Mouse (Mus musculus): ENCODE data around the gene Errfi1. TPM values are rescaled to one million over a fixed set of nuclear protein-coding genes. Genes with fewer than 3 reads are reported as not detected.

The Errfi1 gene
- total RNA-seq (2022), result 10 to 100 TPM; 17.9 to 44.0 (median 29.8) TPM

DNA sequence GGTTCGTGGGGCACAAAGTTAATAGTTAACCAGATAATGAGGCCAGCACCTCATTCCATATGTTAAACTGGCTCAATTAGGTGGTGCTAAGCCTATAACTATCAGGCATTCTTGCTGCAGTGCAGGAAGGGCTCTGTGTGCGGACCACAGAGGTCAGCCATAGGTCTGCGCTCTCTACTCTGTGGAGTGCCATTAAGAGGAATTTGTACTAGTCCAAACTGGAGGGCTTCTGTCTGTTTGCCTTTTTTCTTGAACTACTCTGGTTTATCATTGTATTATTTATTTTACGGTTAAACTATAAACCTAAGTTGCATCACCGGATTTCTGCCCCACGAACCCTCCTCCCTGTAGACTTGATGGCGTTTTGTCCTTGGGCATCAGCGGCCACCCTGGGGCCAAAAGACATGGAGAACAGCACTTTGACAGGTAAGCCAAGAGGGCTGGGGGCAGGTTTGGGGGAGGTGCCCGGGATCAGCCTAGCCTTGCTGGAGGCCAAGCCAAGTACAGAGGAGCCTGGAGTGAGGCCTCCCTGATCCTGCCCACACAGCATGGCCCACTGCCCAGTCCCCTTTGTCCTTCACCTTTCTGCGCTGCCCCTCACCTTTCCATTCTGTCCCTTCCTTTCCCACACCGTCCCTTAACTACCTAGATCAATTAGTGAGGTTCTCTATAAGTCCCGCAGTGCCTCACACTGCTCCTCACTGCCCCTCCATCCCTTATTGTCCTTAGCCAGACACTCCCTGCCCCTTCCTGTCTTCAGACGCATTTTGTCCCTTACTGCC, at the start of gene Errfi1:
Gene Errfi1, plus strand, starts transcription at position 240 of the 782 bp plus-strand sequence.
- DNase-seq, result no peak

DNA sequence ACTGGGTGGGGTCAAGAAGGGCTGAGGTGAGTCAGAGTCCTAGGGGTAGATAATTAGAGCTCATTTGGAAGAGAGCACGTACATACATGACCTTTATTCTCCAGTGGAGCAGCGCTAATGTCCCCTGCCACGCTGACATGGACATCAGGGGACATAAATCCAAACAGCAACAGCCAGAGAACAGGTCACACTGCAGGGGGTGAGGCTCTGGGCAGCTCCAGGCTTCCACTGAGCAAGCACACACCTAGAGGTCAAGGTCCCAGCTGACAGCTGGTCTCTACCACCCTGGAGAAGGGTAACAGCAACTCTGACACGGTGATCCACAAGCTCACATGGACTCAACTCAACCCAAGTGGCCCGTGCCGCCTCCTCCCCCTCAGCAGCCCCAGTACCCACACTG, 49.5 kb upstream of the Errfi1 start:
- DNase-seq, result no peak

GRCm38 (mm10) chr4:150807727-150808470, 45.8 kb upstream of the Errfi1 start:
- DNase-seq, result no peak

- DNase-seq, result no peak
Measured at GRCm38 (mm10) chr4:150808471-150808847, 45.3 kb upstream of the Errfi1 start.

DNA sequence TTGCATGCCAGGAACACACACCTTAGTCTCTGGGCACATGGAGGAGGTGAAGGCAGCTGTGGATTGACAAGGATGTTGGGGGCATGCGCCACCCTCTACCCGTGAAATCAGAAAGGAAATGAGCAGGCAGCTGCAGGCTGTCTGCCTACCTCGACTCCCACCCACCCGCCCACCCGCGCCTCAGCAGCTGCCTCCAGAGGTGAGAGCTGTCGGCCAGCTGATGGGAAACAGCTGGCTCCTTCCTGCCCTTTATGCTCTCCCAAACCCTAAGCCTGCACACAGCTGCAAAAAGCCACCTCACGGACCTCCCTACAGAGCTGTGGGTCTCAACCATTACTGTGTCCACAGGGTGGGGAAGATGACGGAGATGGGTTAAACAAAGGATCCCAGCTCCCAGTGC, 44.4 kb upstream of the Errfi1 start:
- no peak for DNase-seq

- no peak for DNase-seq
Measured at GRCm38 (mm10) chr4:150815144-150815543, 38.6 kb upstream of the Errfi1 start.

DNA sequence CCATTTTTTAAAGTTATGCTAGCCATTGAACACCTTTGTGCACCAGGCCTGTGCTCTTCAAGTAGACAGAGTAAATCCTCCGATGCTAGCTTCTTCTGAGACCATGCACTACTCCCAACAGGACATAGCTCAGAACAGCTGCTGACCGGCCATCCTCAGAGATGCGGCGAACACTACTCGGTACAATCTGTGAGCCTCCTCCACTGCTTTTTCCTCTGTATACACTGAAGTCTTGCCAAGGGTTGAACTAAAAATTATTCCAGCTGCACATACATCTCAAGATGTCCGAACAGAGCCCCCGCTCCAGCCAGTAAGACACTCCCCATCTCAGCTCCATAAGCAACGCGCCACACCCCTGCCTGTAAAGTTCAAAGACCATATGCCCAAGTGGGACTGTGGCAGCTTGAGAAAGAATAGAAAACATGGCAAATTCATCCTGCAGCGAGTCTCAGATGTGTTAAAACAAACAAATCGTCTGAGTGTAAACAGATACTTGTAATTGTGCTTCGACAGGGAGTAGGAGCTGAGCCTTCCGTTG, 37.2 kb upstream of the Errfi1 start:
- DNase-seq, result no peak

DNA sequence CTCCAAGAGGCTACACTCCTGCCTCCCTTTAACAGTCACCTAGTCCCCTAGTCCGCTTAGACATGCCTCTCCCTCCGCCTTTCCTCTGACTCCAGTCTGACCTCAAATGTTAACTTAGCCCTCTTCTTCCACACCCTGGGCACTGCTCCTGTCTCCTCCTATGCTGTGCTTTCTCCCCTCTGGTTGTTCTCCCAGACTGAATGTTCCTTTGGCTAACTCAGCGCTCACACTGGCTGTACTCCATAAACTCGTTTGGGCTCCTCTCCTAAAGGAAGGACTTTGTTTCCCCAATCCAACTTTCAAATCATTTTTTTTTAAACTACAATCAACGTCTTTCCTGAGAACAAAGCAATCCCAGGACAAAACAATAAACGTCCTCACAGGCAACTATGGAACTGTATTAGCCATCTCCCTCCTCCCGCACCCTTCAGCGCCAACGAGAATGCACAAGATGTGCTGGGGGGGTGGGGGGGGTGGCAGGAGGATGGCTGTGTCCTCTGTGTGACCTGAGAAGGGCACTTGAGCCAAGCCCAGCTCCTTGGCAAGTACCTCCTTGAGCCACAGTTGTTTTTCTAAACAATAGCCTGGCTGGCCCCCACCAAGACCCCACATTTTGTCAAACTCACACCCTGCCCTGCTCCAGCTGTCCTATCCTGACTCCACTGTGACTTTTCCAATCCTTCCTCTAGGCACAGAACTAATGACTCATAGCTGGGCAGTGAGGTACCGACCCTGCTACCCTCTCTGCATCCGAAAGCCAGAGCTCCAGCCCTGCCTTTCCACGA, 34.4 kb upstream of the Errfi1 start:
- DNase-seq, result no peak

GRCm38 (mm10) chr4:150821381-150821780, 32.3 kb upstream of the Errfi1 start:
- no peak for DNase-seq

DNA sequence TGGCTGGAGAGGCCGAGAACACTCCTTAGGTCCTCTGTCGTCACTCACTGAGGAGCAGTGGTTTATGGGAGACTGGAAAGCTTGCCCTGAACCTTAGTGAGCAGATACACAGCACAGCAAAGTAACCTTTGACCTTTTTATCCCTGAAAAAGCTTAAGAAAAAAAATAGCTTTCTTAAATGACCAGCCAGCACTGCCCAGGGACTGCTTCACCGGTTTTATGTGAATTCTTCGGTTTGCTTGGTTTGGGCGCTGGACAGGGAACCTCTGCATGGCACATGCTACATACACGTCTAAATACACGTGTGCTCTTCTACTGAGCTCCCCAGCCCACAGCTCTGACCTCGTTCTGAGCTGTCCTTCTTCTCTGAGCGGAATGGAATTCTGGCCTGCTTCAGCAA, 31.1 kb upstream of the Errfi1 start:
- no peak for DNase-seq

DNA sequence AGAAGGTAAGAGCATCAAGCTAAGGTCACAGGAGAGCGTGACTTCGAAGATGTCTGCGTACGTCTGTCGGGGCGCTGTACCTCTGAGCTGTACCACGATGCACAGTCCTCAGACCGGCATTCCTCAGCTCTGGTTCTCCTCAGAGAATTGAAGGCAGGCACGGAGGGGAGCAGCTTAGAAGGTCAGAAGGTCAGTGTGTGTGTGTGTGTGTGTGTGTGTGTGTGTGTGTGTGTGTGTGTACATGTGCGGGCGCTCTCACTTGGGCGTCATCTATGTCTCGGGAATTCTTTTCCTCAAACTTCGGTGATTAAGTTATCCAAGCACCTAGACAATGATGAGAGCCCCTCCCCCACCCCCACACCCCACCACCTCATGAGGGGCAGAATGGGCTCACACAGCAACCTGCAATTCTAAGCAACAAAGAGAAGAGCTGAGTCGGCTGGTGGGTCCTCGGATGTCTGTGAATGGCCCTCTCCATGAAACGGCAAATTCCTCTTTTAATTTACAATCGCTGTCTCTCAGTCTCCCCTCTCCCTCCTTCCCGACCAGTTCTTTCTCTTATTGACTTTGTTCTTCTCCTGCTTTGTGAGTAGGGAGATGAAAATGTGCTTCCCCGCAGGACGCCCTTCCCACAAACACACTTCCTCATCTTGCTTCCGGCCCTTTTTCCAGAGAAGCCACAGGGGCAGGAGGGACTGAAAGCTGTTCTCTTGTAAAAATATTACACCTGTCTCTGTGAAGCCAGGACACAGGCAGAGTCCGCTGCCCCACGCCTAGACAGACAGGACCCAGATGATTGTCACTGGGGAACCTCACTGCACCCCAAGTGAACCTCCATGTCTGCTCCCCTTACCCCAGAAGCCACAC, 29.9 kb upstream of the Errfi1 start:
- DNase-seq, result no peak

DNA sequence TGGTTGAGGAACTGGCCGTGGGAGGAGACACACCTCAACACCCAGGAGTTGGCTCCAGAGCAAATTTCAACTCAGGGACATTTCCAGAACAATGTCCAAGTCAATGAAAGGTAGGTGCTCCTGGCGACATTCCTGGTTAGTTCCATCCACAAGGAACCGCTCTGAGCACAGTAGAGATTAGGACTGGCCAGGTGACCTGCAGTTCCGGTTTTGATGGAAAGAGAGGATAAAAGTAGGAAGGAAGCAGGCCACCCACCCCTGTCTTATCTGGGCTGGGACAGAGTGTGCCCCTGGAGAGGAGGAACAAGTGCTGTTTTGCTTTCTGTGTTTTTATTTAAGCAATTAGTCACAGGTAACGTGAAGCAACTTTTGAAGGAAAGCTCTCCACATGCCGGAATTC, 28.8 kb upstream of the Errfi1 start:
- DNase-seq, result no peak

DNA sequence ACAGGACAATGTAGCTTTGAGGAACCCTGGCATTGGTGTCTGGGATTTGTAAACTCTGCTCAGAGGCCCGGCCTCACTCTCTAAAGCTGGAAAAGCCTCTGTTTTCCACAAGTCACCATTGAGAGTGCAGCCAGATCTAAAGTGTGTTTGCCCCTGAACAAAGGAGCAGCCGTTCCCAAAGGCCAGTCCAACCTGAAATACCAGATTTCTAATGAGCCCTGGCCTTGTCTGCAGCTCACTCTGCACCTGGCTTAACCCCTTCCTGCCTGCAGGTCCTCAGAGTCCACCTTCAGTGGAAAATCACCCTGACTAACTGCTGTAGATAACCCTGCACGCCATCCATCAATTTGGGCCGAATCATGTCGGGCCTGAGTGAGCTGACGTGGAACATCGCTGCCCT, 28.2 kb upstream of the Errfi1 start:
- DNase-seq, result no peak

GRCm38 (mm10) chr4:150831321-150831720, 22.4 kb upstream of the Errfi1 start:
- DNase-seq, result no peak

DNA sequence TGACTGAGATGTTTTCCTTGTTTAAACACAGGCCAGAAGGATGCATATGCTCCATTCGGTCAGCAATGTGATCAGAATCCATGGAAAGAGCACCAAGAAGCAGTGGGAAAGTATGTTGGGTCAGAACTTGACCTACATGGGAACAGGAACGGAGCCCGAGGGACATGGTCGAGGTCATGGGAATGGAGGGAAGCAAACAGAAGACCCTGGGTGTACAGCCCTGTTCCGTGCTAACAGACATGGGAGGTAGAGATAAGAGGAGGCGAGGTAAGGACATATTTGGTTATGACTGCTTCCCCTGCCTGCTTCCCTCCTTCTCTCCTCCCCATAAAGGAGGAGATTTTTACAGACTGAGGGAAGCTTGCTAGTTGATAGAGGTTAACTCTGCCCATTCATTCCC, 21.8 kb upstream of the Errfi1 start:
- DNase-seq, result no peak

GRCm38 (mm10) chr4:150835163-150835562, 18.6 kb upstream of the Errfi1 start:
- no peak for DNase-seq

DNA sequence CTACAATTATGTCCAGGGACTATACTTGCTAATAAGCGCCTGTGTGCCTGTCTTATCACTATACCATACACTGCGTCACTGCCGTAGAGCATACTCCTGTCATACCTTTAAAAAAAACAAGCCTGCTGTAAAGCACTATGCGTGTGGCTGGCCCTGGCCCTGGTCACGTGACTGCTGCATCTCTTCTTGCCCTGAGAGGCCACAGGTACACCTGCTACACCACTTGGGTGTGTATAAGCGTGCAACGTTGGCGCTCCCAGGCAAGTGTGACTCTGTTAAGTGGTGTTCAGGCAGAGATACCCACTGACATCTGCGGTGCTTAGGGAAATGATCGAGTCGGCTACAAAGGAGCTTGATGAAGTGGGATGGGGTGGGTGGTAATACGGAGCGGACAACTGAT, 17.5 kb upstream of the Errfi1 start:
- DNase-seq, result no peak

DNA sequence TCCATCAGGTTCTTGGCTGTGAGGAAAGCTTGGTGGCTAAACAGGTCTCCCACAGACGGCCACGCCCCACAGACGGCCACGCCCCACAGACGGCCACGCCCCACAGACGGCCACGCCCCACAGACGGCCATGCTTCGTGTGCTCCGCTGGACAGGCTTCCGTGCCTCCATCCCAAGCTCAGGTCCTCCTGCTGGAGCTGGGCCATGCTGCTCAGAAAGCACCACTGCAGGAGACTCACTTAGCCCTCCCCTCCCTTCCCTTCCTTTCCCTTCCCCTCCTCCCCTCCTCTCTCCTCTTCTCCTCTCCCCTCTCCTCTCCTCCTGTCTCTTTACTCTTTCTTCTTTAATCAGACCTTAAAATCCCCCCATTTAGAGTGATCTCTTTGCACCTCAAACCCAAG, 16.8 kb upstream of the Errfi1 start:
- DNase-seq, result no peak

DNA sequence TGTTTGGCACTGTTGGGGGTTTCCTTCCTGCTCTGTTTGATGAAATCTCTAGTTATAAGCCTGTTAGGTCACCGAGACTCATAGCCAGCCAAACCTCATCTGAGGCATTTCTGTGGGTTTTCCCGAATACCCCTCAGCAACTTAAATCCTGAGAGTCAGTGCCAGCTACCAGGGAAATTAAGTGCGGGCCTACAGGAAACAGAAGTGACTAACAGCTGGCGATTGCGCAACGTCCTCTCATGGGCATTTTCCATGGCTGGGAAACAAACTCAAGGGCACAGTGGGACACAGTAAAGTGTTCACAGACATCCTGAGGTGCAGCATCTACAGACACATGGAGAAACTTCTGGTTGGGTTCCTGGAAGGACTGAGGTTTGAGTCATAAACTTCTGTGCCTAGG, 16.3 kb upstream of the Errfi1 start:
- peak; percentile 77 for DNase-seq

DNA sequence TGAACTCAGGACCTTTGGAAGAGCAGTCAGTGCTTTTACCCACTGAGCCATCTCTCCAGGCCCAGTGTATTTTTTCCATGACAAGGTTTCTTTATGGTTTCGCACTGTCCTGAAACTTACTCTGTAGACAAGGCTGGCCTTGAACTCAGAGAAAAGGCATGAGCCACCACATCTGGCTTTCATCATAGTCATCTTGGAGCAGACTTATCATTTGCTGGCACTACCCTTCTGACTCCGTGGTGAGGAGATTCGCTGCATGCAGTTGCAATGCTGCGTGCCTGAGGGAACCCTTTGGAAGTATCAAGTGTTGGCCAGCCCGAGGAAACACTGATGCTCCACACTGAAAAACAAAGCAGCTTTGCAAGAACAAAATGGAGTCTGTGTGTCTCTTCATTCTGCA, 11.7 kb upstream of the Errfi1 start:
- DNase-seq, result no peak

GRCm38 (mm10) chr4:150843181-150843580, 10.5 kb upstream of the Errfi1 start:
- DNase-seq, result peak; percentile 41

GRCm38 (mm10) chr4:150846316-150846715, 7.4 kb upstream of the Errfi1 start:
- DNase-seq, result no peak

All from adrenal gland, adult 8-10 months (tissue).